Mouse (Mus musculus) ES-E14 (cell line): Measurements from ENCODE around the gene Med1. TPM values are rescaled to one million over a fixed set of nuclear protein-coding genes. Genes with fewer than 3 reads are reported as not detected.

Experiments
- DNase-seq: peaks from one replicate; pipeline ENCODE4 v3.0.0-alpha.2; 2013; ENCODE audit warnings: low read depth, low spot score
- H3K27ac ChIP-seq: 2 replicates; pipeline ENCODE4 v1.5.1; 2012; ENCODE audit warnings: low read depth, mild to moderate bottlenecking, low read length, moderate library complexity, mixed read lengths; ENCODE audit not compliant: poor library complexity, insufficient read depth, severe bottlenecking
- H3K36me3 ChIP-seq: 2 replicates; pipeline ENCODE4 v1.6.1; 2012; ENCODE audit warnings: mild to moderate bottlenecking, low read length, moderate library complexity, mixed read lengths; ENCODE audit not compliant: control insufficient read depth, poor library complexity, insufficient read depth, severe bottlenecking
- H3K4me1 ChIP-seq, 2 experiments: fragments of 150-350 bp in 1 of 2; sonication (generic) in 1 of 2; 2 replicates each; pipeline ENCODE4 v1.6.1; 2012; ENCODE audit warnings: low read length in 2 of 2, mild to moderate bottlenecking in 1 of 2, mixed read lengths in 1 of 2; ENCODE audit not compliant: control insufficient read depth in 2 of 2, insufficient read depth in 2 of 2, poor library complexity in 1 of 2
- H3K4me3 ChIP-seq, 2 experiments: fragments of 150-350 bp in 1 of 2; sonication (generic) in 1 of 2; 2 replicates each; pipeline ENCODE4 v1.5.1; 2012; ENCODE audit warnings: low read length in 2 of 2, low read depth in 1 of 2, mild to moderate bottlenecking in 1 of 2, mixed read lengths in 1 of 2; ENCODE audit not compliant: insufficient read depth in 1 of 2, poor library complexity in 1 of 2, severe bottlenecking in 1 of 2
- H3K9ac ChIP-seq: 2 replicates; pipeline ENCODE4 v1.6.1; 2012; ENCODE audit warnings: low read depth, mild to moderate bottlenecking, low read length, mixed read lengths; ENCODE audit not compliant: poor library complexity, insufficient read depth, severe bottlenecking
- H3K9me3 ChIP-seq: fragments of 150-350 bp; sonication (generic); 2 replicates; pipeline ENCODE4 v1.6.1; 2012; ENCODE audit warnings: low read depth, mild to moderate bottlenecking, low read length; ENCODE audit not compliant: control insufficient read depth, insufficient read depth
- CHD2 ChIP-seq: IDR thresholded peaks from 2 replicates; pipeline ENCODE4 v1.6.1; 2014; ENCODE audit warnings: mild to moderate bottlenecking, low read depth, low read length, inconsistent platforms
- HCFC1 ChIP-seq: IDR thresholded peaks from 2 replicates; pipeline ENCODE4 v1.6.1; 2012; ENCODE audit warnings: low read length, inconsistent platforms, borderline replicate concordance; ENCODE audit not compliant: insufficient read depth
- MAFK ChIP-seq: IDR thresholded peaks from 2 replicates; pipeline ENCODE4 v1.6.1; 2014; ENCODE audit warnings: mild to moderate bottlenecking, low read depth, low read length, inconsistent platforms; ENCODE audit not compliant: insufficient read depth
- ZC3H11A ChIP-seq: IDR thresholded peaks from 2 replicates; pipeline ENCODE4 v1.6.1; 2012; ENCODE audit warnings: low read depth, mild to moderate bottlenecking, inconsistent platforms, low read length, borderline replicate concordance
- ZNF384 ChIP-seq: IDR thresholded peaks from 2 replicates; pipeline ENCODE4 v1.6.1; 2012; ENCODE audit warnings: low read depth, low read length, inconsistent platforms
- in situ Hi-C, 2 experiments: fragments of 600-800 bp; cut with MboI; formaldehyde crosslinking; loops; one replicate each; pipeline ENCODE4 v1.15.1; 2025; ENCODE audit warnings: low sequenced_read_pairs in 2 of 2, inconsistent platforms in 1 of 2; ENCODE audit not compliant: unreplicated experiment in 2 of 2
- total RNA-seq: library from RNA; depleted of rRNA; stranded (reverse); fragments of 300-350 nt; gene quantifications from 2 replicates; pipeline ENCODE4 v1.2.3, GENCODE M21; 2012; rRNA removed

Med1 gene
- total RNA-seq, 1 experiment = 27.9 TPM

DNA sequence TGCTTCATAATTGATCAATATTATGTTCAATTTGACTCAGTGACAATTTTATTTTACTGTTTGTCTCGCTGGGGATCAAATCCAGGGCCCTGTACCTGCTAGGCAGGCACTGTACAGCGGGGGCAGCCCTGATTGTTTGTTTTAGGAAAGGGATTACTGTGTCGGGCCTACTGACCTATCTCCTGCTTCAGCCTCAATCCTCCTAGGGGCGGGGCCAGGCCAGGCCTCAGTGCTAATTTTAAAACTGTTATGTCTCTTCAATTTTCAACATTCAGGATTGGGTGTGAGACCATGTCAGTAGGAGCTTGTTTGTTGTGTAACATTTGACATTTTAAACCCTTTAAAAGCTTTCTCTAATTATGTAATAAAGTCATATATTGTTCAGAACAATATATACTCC, 79.6 kb downstream of the Med1 start:
- TF ChIP-seq MAFK = no peak
- TF ChIP-seq HCFC1 = no peak
- TF ChIP-seq ZNF384 = no peak
- TF ChIP-seq CHD2 = no peak
- TF ChIP-seq ZC3H11A = no peak
- H3K36me3 ChIP-seq = peaks cover 4% of the 10 kb centered on the region; the same call in 1 of the 2 replicates
- no peaks in the 10 kb centered on the region for H3K9me3 ChIP-seq
- DNase-seq = no peak
- no peak overlapping the region for H3K4me3 ChIP-seq
- in situ Hi-C loops = no loop called here
- H3K27ac ChIP-seq = no peak overlapping the region
- H3K4me1 ChIP-seq = no peaks in the 10 kb centered on the region
- no peak overlapping the region for H3K9ac ChIP-seq

DNA sequence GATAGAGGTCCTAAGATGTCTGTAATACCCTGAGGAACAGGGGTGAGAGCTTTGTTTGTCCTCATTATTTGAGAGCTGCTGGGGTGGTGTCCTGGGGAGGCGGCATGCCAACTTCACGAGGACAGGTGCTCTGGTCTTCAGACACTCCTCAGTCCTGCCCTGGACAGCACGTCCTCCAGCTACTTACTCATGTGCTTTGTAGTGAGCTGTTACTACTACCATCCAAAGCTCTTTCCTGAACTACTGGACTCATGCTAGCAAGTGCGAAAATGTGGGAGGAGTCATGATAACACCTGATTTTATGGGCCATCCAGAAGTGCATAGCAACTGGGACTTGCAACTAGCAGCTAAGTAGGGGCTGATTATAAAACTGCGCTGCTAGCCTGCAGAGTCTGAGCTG, 83.4 kb downstream of the Med1 start:
- Histone ChIP-seq H3K4me3 (no peak overlapping the region), H3K9me3 (no peaks in the 10 kb centered on the region), H3K36me3 (peaks cover 7% of the 10 kb centered on the region; the same call in 1 of the 2 replicates), H3K4me1 (no peaks in the 10 kb centered on the region), H3K27ac (no peak overlapping the region), H3K9ac (no peak overlapping the region)
- TF ChIP-seq ZC3H11A (no peak), CHD2 (no peak), MAFK (no peak), HCFC1 (no peak), ZNF384 (no peak)
- in situ Hi-C loops = no loop called here
- DNase-seq = no peak

Other genes starting within 250 kb of the Med1 start
- gene Plxdc1, start 206.8 kb downstream of the Med1 start, total RNA-seq = 2.5 and 4.3 TPM in 2 replicates
- gene Arl5c, start 197.1 kb downstream of the Med1 start, total RNA-seq = 2.9 and 4.4 TPM in 2 replicates
- 6.2 and 12.0 TPM in 2 replicates for gene Cacnb1, start 170.3 kb downstream of the Med1 start, total RNA-seq
- gene Rpl19, start 166.6 kb downstream of the Med1 start, total RNA-seq = 3,222 and 3,264 TPM in 2 replicates
- 2.1 and 3.8 TPM in 2 replicates for gene Stac2, start 139.8 kb downstream of the Med1 start, total RNA-seq
- 9.7 and 15.0 TPM in 2 replicates for gene Fbxl20, start 42.9 kb downstream of the Med1 start, total RNA-seq
- 63.3 and 68.8 TPM in 2 replicates for gene Cdk12, start 9.8 kb upstream of the Med1 start, total RNA-seq
- not detected in 2 replicates for gene Neurod2, start 136.4 kb upstream of the Med1 start, total RNA-seq
- 0.22 and 0.79 TPM in 2 replicates for gene Ppp1r1b, start 155.1 kb upstream of the Med1 start, total RNA-seq
- gene Stard3, start 165.1 kb upstream of the Med1 start, total RNA-seq = 40.2 and 59.8 TPM in 2 replicates
- 0.26 and 0.45 TPM in 2 replicates for gene Tcap, start 190.5 kb upstream of the Med1 start, total RNA-seq
- 0.36 TPM in 1 of 2 replicates, not detected in the other for gene Pnmt, start 193.2 kb upstream of the Med1 start, total RNA-seq
- gene Pgap3, start 207.2 kb upstream of the Med1 start, total RNA-seq = 7.4 and 10.2 TPM in 2 replicates
- 13.2 and 24.4 TPM in 2 replicates for gene Erbb2, start 219.2 kb upstream of the Med1 start, total RNA-seq
- 34.6 and 52.5 TPM in 2 replicates for gene Mien1, start 245.7 kb upstream of the Med1 start, total RNA-seq